Mouse (Mus musculus): ENCODE data around the gene Lpar2. TPM values are rescaled to one million over a fixed set of nuclear protein-coding genes. Genes with fewer than 3 reads are reported as not detected.
A peak's percentile ranks its signal among the peaks of the same experiment; 100 is the strongest.

The Lpar2 gene
- polyA plus RNA-seq, 1 experiment from 2014 or later = 1.3 TPM

DNA sequence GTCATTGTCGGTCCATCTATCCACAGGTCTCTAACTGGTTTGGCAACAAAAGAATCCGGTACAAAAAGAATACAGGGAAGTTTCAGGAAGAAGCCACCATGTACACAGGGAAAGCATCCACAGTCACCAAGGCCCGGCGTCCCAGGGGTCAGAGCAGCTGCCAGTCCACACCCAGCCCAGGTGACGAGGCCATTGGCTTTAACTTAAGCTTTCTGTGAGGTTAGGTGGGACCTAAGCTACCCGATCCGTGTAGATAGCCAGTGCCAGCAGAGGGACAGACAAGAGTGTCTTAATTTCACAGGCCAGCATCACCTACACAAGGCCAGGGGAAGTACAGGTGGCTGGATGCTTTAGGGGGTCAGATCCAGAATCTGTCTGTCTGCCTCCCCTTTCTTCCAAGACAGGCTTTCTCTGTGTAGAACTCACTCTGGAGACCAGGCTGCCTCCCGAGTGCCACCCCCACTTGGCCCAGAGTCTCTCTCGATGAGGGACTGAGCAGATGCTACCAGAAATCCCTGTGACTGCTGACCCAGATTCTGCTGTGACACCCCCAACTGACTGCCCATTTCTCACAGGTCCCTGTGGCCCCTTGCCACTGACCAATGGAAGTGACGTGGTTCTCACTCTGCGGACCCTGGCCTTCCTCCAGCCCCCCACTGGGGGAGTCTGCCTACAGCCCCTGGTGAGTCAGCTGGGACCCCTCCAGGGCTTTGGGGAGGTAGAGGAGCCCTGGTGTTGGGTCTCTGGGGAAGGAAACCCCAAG lies 48.0 kb downstream of the Lpar2 start:
- WGBS = 88% methylated on average over 11 of the region's 11 CpGs
- no peak for ATAC-seq

DNA sequence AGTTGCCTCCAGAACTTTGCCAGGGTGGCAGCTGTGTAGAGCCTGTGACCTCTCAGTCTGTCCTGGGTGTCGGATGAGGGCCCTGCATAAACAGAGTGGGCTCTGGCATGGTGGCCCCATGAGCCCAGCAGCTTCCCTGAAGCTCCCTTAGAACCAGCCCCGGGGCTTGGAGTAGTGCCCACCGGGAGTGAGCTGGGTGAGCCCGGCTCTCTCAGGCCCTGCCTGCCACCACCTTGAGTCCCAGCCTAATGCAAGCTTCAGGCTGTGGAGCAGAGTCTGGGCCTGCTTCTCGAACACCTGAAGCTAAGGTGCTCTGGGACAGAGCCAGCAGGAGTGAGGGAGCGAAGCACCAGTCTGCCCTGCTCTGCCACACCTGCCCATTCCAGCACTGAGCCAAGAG lies 48.7 kb downstream of the Lpar2 start:
- DNase-seq (ENCODE audit: low spot score) (no peak), ATAC-seq (no peak)
- Histone ChIP-seq H3K4me1 (ENCODE audit: control insufficient read depth, insufficient read depth, low read length) (no peaks in the 10 kb centered on the region), H3K9me3 (replicated peaks; ENCODE audit: control insufficient read depth, low read length) (no peaks in the 10 kb centered on the region), H3K4me2 (ENCODE audit: low read length) (no peak overlapping the region), H3K27me3 (replicated peaks; ENCODE audit: control insufficient read depth, insufficient read depth, low read length) (no peaks in the 10 kb centered on the region), H3K4me3 (ENCODE audit: low read depth, low read length) (no peak overlapping the region), H3K27ac (ENCODE audit: low read depth, low read length) (no peak overlapping the region), H3K36me3 (ENCODE audit: control insufficient read depth, insufficient read depth, low read length) (peaks cover 20% of the 10 kb centered on the region; the same call in 1 of the 2 replicates), H3K9ac (ENCODE audit: low read length) (no peak overlapping the region)
- 91% methylated on average over 6 of the region's 6 CpGs for WGBS

More for the DNA sequence above, 48.0 kb downstream of the Lpar2 start:
- Histone ChIP-seq H3K9me3 (replicated peaks; ENCODE audit: control insufficient read depth, low read length) (no peaks in the 10 kb centered on the region), H3K4me3 (ENCODE audit: low read depth, low read length) (no peak overlapping the region), H3K9ac (ENCODE audit: low read length) (no peak overlapping the region), H3K36me3 (ENCODE audit: control insufficient read depth, insufficient read depth, low read length) (peaks cover 21% of the 10 kb centered on the region; the same call in 1 of the 2 replicates), H3K4me2 (ENCODE audit: low read length) (no peak overlapping the region), H3K27me3 (replicated peaks; ENCODE audit: control insufficient read depth, insufficient read depth, low read length) (no peaks in the 10 kb centered on the region), H3K4me1 (ENCODE audit: control insufficient read depth, insufficient read depth, low read length) (no peaks in the 10 kb centered on the region), H3K27ac (ENCODE audit: low read depth, low read length) (no peak overlapping the region)
- no peak for DNase-seq (ENCODE audit: low spot score)

DNA sequence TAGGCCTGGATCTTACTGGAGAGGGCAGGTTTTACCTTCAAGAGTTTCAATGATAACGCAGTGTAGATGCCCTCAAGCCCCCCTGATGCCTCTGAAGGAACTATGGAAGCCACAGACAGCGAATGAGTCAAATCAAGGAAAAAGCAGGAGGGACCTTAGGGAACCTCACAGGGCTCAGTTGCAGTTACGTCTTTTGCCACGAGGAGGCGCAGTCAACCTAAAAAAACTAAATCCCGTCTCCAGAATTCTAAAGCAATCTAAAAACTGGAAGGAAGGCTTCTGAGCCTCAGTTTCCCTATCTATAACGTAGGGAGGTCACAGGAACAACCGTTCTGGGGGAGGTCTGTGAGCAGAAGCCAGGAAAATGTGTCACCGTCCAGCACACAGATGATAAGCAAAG lies 51.9 kb downstream of the Lpar2 start:
- 12% methylated on average over 9 of the region's 9 CpGs for WGBS
- H3K27me3 ChIP-seq (replicated peaks; ENCODE audit: control insufficient read depth, insufficient read depth, low read length) = no peaks in the 10 kb centered on the region
- no peak overlapping the region for H3K27ac ChIP-seq (ENCODE audit: low read depth, low read length)
- no peak overlapping the region for H3K9ac ChIP-seq (ENCODE audit: low read length)
- H3K4me1 ChIP-seq (ENCODE audit: control insufficient read depth, insufficient read depth, low read length) = no peaks in the 10 kb centered on the region
- H3K4me3 ChIP-seq (ENCODE audit: low read depth, low read length) = no peak overlapping the region
- no peak overlapping the region for H3K4me2 ChIP-seq (ENCODE audit: low read length)
- peaks cover 20% of the 10 kb centered on the region; the same call in 1 of the 2 replicates for H3K36me3 ChIP-seq (ENCODE audit: control insufficient read depth, insufficient read depth, low read length)
- 0 out of 2 replicates have a peak, but pooled peaks have one; percentile 5 for ATAC-seq
- no peaks in the 10 kb centered on the region for H3K9me3 ChIP-seq (replicated peaks; ENCODE audit: control insufficient read depth, low read length)
- DNase-seq (ENCODE audit: low spot score) = peak; percentile 74

DNA sequence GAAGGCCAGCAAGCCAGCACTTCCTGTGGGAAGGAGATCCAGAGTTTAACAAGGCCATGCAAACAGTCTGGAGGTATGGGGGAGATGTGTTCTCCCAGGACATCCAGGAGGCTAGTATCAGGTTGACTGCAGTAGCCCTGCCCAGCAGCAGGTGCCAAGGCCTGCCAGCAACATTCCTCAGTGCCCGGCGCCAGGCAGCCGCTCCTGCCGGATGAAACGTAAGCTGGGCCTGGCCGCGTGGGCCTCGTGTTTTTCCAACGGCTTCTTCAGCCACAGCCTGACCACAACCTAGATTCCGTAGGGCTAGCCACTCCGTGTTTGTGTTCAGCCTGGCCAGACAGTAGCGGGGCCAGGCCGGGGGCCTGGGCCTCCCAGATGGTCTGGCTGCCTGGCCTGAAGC lies 52.4 kb downstream of the Lpar2 start:
- WGBS = 85% methylated on average over 13 of the region's 13 CpGs

DNA sequence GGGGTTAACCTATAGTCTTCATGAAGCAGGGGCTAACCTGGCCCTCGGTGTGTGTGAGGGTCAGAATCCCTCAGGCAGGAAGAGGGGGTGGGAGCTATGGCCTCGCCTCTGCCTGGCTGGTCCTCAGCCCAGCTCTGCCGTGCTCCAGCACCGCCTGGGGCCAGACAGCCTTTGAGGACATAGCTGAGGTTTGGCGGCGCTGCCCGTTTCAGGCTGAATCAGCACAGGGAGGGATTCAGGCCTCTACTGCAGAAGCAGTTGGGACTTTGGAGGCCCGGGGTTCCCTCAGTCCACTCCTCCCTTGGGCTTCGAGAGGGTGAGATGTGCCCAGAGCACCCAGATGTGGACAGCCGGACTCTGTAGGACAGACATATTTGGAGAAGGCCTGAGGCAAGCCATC lies 53.9 kb downstream of the Lpar2 start:
- H3K4me2 ChIP-seq (ENCODE audit: low read length) = no peak overlapping the region
- DNase-seq (ENCODE audit: low spot score) (no peak), ATAC-seq (no peak)
- H3K4me1 ChIP-seq (ENCODE audit: control insufficient read depth, insufficient read depth, low read length) = no peaks in the 10 kb centered on the region
- H3K27me3 ChIP-seq (replicated peaks; ENCODE audit: control insufficient read depth, insufficient read depth, low read length) = peaks cover 19% of the 10 kb centered on the region
- no peak overlapping the region for H3K4me3 ChIP-seq (ENCODE audit: low read depth, low read length)
- peaks cover 12% of the 10 kb centered on the region; the same call in 1 of the 2 replicates for H3K36me3 ChIP-seq (ENCODE audit: control insufficient read depth, insufficient read depth, low read length)
- no peak overlapping the region for H3K9ac ChIP-seq (ENCODE audit: low read length)
- no peak overlapping the region for H3K27ac ChIP-seq (ENCODE audit: low read depth, low read length)
- 50% methylated on average over 10 of the region's 10 CpGs for WGBS
- no peaks in the 10 kb centered on the region for H3K9me3 ChIP-seq (replicated peaks; ENCODE audit: control insufficient read depth, low read length)

More for the DNA sequence above, 52.4 kb downstream of the Lpar2 start:
- Histone ChIP-seq H3K27ac (ENCODE audit: low read depth, low read length) (no peak overlapping the region), H3K9ac (ENCODE audit: low read length) (no peak overlapping the region), H3K4me1 (ENCODE audit: control insufficient read depth, insufficient read depth, low read length) (no peaks in the 10 kb centered on the region), H3K36me3 (ENCODE audit: control insufficient read depth, insufficient read depth, low read length) (peaks cover 20% of the 10 kb centered on the region; the same call in 1 of the 2 replicates), H3K4me3 (ENCODE audit: low read depth, low read length) (no peak overlapping the region), H3K27me3 (replicated peaks; ENCODE audit: control insufficient read depth, insufficient read depth, low read length) (peaks cover 4% of the 10 kb centered on the region), H3K9me3 (replicated peaks; ENCODE audit: control insufficient read depth, low read length) (no peaks in the 10 kb centered on the region), H3K4me2 (ENCODE audit: low read length) (no peak overlapping the region)
- ATAC-seq (no peak), DNase-seq (ENCODE audit: low spot score) (no peak)

DNA sequence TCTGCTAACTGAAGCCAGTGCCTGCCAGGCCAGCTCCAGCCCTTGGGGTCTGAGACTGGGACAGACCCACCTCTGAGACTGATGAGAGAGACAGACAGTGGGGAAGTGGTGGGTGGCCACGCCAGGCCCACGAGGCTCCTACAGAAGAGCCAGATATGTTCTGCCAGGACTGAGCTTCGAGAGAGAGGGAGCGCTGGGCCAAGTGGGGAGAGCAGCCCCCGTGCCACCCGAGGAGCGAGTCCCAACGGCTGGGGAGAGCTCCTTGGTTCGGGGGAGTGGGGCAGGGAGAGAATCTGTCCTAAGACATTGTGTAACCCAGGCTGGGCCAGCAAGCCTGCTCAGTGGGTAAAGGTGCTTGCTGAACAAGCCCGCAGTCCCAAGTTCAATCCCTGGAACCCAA lies 54.7 kb downstream of the Lpar2 start:
- H3K4me2 ChIP-seq (ENCODE audit: low read length) = no peak overlapping the region
- peaks cover 12% of the 10 kb centered on the region; the same call in 1 of the 2 replicates for H3K36me3 ChIP-seq (ENCODE audit: control insufficient read depth, insufficient read depth, low read length)
- no peak overlapping the region for H3K9ac ChIP-seq (ENCODE audit: low read length)
- H3K27me3 ChIP-seq (replicated peaks; ENCODE audit: control insufficient read depth, insufficient read depth, low read length) = peaks cover 27% of the 10 kb centered on the region
- DNase-seq (ENCODE audit: low spot score) = no peak
- 83% methylated on average over 10 of the region's 10 CpGs for WGBS
- no peak overlapping the region for H3K4me3 ChIP-seq (ENCODE audit: low read depth, low read length)
- ATAC-seq = no peak
- 0 out of 2 replicates have a peak, but pooled peaks cover 2% of the 10 kb centered on the region for H3K9me3 ChIP-seq (replicated peaks; ENCODE audit: control insufficient read depth, low read length)
- H3K4me1 ChIP-seq (ENCODE audit: control insufficient read depth, insufficient read depth, low read length) = no peaks in the 10 kb centered on the region
- no peak overlapping the region for H3K27ac ChIP-seq (ENCODE audit: low read depth, low read length)

DNA sequence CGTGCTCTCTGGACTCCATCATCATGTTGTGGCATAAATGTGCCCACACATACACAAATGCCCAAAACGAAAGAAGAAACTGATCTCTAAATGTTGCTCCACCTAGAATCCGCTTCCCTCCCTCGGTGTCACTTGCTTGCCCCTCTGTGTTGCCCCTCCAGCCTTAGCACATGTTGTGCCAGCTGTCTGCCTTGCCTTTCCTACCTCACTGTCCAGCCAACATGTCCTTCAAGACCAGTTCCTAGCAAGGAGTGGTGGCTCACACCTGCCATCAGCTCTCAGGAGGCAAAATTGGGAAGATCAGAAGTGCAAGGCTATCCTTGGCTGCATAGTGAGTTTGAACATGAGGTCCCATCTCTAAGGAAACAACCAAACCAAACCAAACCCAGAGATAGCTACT lies 55.2 kb downstream of the Lpar2 start:
- Histone ChIP-seq H3K9me3 (replicated peaks; ENCODE audit: control insufficient read depth, low read length) (0 out of 2 replicates have a peak, but pooled peaks cover 2% of the 10 kb centered on the region), H3K9ac (ENCODE audit: low read length) (no peak overlapping the region), H3K27me3 (replicated peaks; ENCODE audit: control insufficient read depth, insufficient read depth, low read length) (peaks cover 32% of the 10 kb centered on the region), H3K27ac (ENCODE audit: low read depth, low read length) (no peak overlapping the region), H3K36me3 (ENCODE audit: control insufficient read depth, insufficient read depth, low read length) (peaks cover 9% of the 10 kb centered on the region; the same call in 1 of the 2 replicates), H3K4me1 (ENCODE audit: control insufficient read depth, insufficient read depth, low read length) (no peaks in the 10 kb centered on the region), H3K4me2 (ENCODE audit: low read length) (no peak overlapping the region), H3K4me3 (ENCODE audit: low read depth, low read length) (no peak overlapping the region)
- DNase-seq (ENCODE audit: low spot score) (no peak), ATAC-seq (no peak)
- WGBS = 86% methylated on average over 4 of the region's 4 CpGs

DNA sequence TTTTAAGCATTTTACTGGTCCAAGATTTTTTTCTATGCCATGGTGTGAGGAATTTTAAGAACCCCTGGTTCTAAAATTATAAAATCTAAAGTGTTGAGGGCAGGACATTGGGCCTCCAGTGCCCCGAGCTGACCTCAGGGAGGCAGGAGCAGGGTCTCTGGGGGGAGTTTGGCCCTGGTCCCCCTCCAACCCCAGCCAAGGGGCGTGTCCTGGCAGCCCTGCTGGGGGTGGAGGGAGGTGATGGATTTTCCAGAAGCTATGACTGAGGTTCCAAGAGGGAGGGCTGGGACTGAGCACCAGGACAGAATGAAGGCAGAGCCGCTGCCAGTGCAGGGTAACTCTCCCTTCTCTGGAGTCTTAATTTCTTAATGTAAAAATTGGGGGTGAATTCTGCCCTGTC lies 55.8 kb downstream of the Lpar2 start:
- H3K4me2 ChIP-seq (ENCODE audit: low read length) = no peak overlapping the region
- peaks cover 38% of the 10 kb centered on the region for H3K27me3 ChIP-seq (replicated peaks; ENCODE audit: control insufficient read depth, insufficient read depth, low read length)
- H3K9me3 ChIP-seq (replicated peaks; ENCODE audit: control insufficient read depth, low read length) = 0 out of 2 replicates have a peak, but pooled peaks cover 2% of the 10 kb centered on the region
- no peak for ATAC-seq
- H3K4me3 ChIP-seq (ENCODE audit: low read depth, low read length) = no peak overlapping the region
- no peak overlapping the region for H3K27ac ChIP-seq (ENCODE audit: low read depth, low read length)
- peaks cover 5% of the 10 kb centered on the region; the same call in 1 of the 2 replicates for H3K36me3 ChIP-seq (ENCODE audit: control insufficient read depth, insufficient read depth, low read length)
- 60% methylated on average over 3 of the region's 3 CpGs for WGBS
- no peak overlapping the region for H3K9ac ChIP-seq (ENCODE audit: low read length)
- no peaks in the 10 kb centered on the region for H3K4me1 ChIP-seq (ENCODE audit: control insufficient read depth, insufficient read depth, low read length)
- no peak for DNase-seq (ENCODE audit: low spot score)

DNA sequence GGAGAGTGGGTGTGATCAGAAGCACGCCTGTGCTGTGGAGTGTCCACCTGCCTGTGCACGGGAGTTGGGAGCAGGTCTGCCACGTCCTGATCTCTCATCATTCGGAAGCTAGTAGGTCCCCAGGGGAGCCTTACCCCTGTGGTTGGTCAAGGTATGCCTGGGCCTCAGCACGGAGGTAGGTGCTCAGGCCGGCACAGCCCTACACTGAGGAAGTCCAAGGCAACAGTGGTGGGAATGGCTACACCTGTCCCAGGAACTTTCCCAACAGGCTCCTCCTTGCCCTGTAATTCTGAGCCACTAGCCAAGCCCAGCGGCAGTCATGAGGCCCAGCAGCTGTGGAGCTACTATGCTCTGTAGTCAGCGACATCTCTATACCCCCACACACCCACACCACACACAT lies 57.4 kb downstream of the Lpar2 start:
- Histone ChIP-seq H3K4me3 (ENCODE audit: low read depth, low read length) (no peak overlapping the region), H3K4me2 (ENCODE audit: low read length) (no peak overlapping the region), H3K9ac (ENCODE audit: low read length) (no peak overlapping the region), H3K27me3 (replicated peaks; ENCODE audit: control insufficient read depth, insufficient read depth, low read length) (peaks cover 54% of the 10 kb centered on the region), H3K4me1 (ENCODE audit: control insufficient read depth, insufficient read depth, low read length) (no peaks in the 10 kb centered on the region), H3K9me3 (replicated peaks; ENCODE audit: control insufficient read depth, low read length) (0 out of 2 replicates have a peak, but pooled peaks cover 2% of the 10 kb centered on the region), H3K36me3 (ENCODE audit: control insufficient read depth, insufficient read depth, low read length) (no peaks in the 10 kb centered on the region), H3K27ac (ENCODE audit: low read depth, low read length) (no peak overlapping the region)
- ATAC-seq (no peak), DNase-seq (ENCODE audit: low spot score) (no peak)
- WGBS = 62% methylated on average over 8 of the region's 8 CpGs

Data from forebrain, embryonic 14.5 days (tissue).